Mouse (Mus musculus): ENCODE data around the gene Gm6169. TPM values are rescaled to one million over a fixed set of nuclear protein-coding genes. Genes with fewer than 3 reads are reported as not detected.
A peak's percentile ranks its signal among the peaks of the same experiment; 100 is the strongest.
"Not testable (repeated sequence)": the region's sequence is repeated elsewhere in the genome, so short reads cannot be mapped to it uniquely, and the experiment has no call there.

Gene Gm6169
- total RNA-seq, 2 experiments from 2014 or later, result 4.3 TPM; not detected in 1

GRCm38 (mm10) chr13:97071626-97072241 is 27.3 kb downstream of the Gm6169 start:
- intact Hi-C loops (cut with DNase I), result no loop called here
- DNase-seq (ENCODE audit: extremely low spot score in 1 of 2, low spot score in 2 of 2), result peak in 1 of 2 experiments; percentile 63

- intact Hi-C loops (cut with DNase I), result no loop called here
These were observed 28.0 kb downstream of the Gm6169 start for GRCm38 (mm10) chr13:97070931-97071625.

GRCm38 (mm10) chr13:97068151-97068550 is 30.9 kb downstream of the Gm6169 start:
- DNase-seq (ENCODE audit: extremely low spot score in 1 of 2, low spot score in 2 of 2), result no peak

More at GRCm38 (mm10) chr13:97070931-97071625, 28.0 kb downstream of the Gm6169 start:
- peak in 1 of 2 experiments; percentile 54 for DNase-seq (ENCODE audit: extremely low spot score in 1 of 2, low spot score in 2 of 2)

GRCm38 (mm10) chr13:97067691-97068090 is 31.3 kb downstream of the Gm6169 start:
- DNase-seq (ENCODE audit: extremely low spot score in 1 of 2, low spot score in 2 of 2), result no peak
- intact Hi-C loops (cut with DNase I), result no loop called here

More at GRCm38 (mm10) chr13:97068151-97068550, 30.9 kb downstream of the Gm6169 start:
- intact Hi-C loops (cut with DNase I), result no loop called here

- intact Hi-C loops (cut with DNase I), result no loop called here
These were observed 32.1 kb downstream of the Gm6169 start, which contains the start of gene Fam169a for GRCm38 (mm10) chr13:97066649-97067550. Gene Fam169a (plus strand): TSS chr13:97067286.

GRCm38 (mm10) chr13:97064844-97065621 is 34.0 kb downstream of the Gm6169 start:
- peak in 1 of 2 experiments; percentile 26 for DNase-seq (ENCODE audit: extremely low spot score in 1 of 2, low spot score in 2 of 2)
- intact Hi-C loops (cut with DNase I), result not testable (repeated sequence)

More at GRCm38 (mm10) chr13:97066649-97067550, 32.1 kb downstream of the Gm6169 start, which contains the start of gene Fam169a:
- no peak for DNase-seq (ENCODE audit: extremely low spot score in 1 of 2, low spot score in 2 of 2)

- DNase-seq (ENCODE audit: extremely low spot score in 1 of 2, low spot score in 2 of 2), result no peak
- intact Hi-C loops (cut with DNase I), result no loop called here
These were observed 34.6 kb downstream of the Gm6169 start for GRCm38 (mm10) chr13:97064413-97064812.

- DNase-seq (ENCODE audit: extremely low spot score in 1 of 2, low spot score in 2 of 2), result no peak
- intact Hi-C loops (cut with DNase I), result no loop called here
These were observed 35.6 kb downstream of the Gm6169 start for GRCm38 (mm10) chr13:97063431-97063830.

GRCm38 (mm10) chr13:97062151-97062550 is 36.9 kb downstream of the Gm6169 start:
- intact Hi-C loops (cut with DNase I), result no loop called here
- no peak for DNase-seq (ENCODE audit: extremely low spot score in 1 of 2, low spot score in 2 of 2)

GRCm38 (mm10) chr13:97060331-97060730 is 38.7 kb downstream of the Gm6169 start:
- DNase-seq (ENCODE audit: extremely low spot score in 1 of 2, low spot score in 2 of 2), result no peak
- intact Hi-C loops (cut with DNase I), result no loop called here

GRCm38 (mm10) chr13:97059746-97060145 is 39.3 kb downstream of the Gm6169 start:
- DNase-seq (ENCODE audit: extremely low spot score in 1 of 2, low spot score in 2 of 2), result no peak
- intact Hi-C loops (cut with DNase I), result loop anchor here (10.0 kb wide), 2 partner anchors 205 to 325 kb away; no protein-coding TSS in a partner anchor

GRCm38 (mm10) chr13:97057817-97058216 is 41.2 kb downstream of the Gm6169 start:
- DNase-seq (ENCODE audit: extremely low spot score in 1 of 2, low spot score in 2 of 2), result no peak
- intact Hi-C loops (cut with DNase I), result loop anchor here (10.0 kb wide), 2 partner anchors 203 to 323 kb away; no protein-coding TSS in a partner anchor

- peak in 1 of 2 experiments; percentile 40 for DNase-seq (ENCODE audit: extremely low spot score in 1 of 2, low spot score in 2 of 2)
- intact Hi-C loops (cut with DNase I), result loop anchor here (10.0 kb wide), 2 partner anchors 199 to 319 kb away; no protein-coding TSS in a partner anchor
These were observed 45.2 kb downstream of the Gm6169 start for GRCm38 (mm10) chr13:97053844-97054243.

- peak; percentile 67 to 74 for DNase-seq (ENCODE audit: extremely low spot score in 1 of 2, low spot score in 2 of 2)
- intact Hi-C loops (cut with DNase I), result loop anchor here (10.0 kb wide), 2 partner anchors 198 to 318 kb away; no protein-coding TSS in a partner anchor
These were observed 46.4 kb downstream of the Gm6169 start for GRCm38 (mm10) chr13:97052667-97053066.

- DNase-seq (ENCODE audit: extremely low spot score in 1 of 2, low spot score in 2 of 2), result peak; percentile 31 to 36
- intact Hi-C loops (cut with DNase I), result loop anchor here (10.0 kb wide), 2 partner anchors 196 to 316 kb away; no protein-coding TSS in a partner anchor
These were observed 47.9 kb downstream of the Gm6169 start for GRCm38 (mm10) chr13:97051158-97051557.

All from left cerebral cortex, postnatal 10 days (tissue).